Mouse (Mus musculus) kidney, adult 8-10 months (tissue): ENCODE data around the gene Fam174b.

Source experiments
- DNase-seq, 2 experiments: peaks; one replicate each; pipeline ENCODE4 v3.0.0; 2022

The Fam174b gene

GRCm38 (mm10) chr7:73740111-73741035 is at the start of gene Fam174b:
Gene Fam174b (plus strand): TSS chr7:73740302.
- peak; percentile 25 to 29 for DNase-seq

GRCm38 (mm10) chr7:73697092-73697491 is 43.0 kb upstream of the Fam174b start:
- DNase-seq, result no peak

- DNase-seq, result no peak
These were observed 35.8 kb upstream of the Fam174b start for GRCm38 (mm10) chr7:73704305-73704704.

GRCm38 (mm10) chr7:73713506-73713905 is 26.6 kb upstream of the Fam174b start:
- DNase-seq, result no peak

GRCm38 (mm10) chr7:73715928-73716749 is 24.0 kb upstream of the Fam174b start:
- DNase-seq, result no peak

DNA sequence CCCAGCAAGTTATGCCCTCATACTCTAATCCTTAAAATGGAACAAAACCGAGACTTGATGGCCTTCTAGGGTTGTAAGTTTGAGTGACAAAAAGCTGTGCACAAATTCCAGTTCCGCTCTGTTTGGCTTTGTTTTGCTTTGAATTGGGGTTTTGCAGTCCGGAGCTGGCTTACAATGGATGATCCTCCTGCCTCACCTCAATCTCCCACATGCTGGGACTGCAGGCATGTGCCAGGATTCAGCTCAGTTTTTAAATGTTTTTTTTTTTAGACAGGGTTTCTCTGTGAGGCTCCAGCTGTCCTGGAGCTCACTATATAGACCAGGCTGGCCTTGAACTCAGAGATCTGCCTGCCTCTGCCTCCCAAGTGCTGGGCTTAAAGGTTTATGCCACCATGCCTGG is 23.3 kb upstream of the Fam174b start:
- no peak for DNase-seq

- peak; percentile 24 to 54 for DNase-seq
These were observed 22.1 kb upstream of the Fam174b start for GRCm38 (mm10) chr7:73718031-73718430.

DNA sequence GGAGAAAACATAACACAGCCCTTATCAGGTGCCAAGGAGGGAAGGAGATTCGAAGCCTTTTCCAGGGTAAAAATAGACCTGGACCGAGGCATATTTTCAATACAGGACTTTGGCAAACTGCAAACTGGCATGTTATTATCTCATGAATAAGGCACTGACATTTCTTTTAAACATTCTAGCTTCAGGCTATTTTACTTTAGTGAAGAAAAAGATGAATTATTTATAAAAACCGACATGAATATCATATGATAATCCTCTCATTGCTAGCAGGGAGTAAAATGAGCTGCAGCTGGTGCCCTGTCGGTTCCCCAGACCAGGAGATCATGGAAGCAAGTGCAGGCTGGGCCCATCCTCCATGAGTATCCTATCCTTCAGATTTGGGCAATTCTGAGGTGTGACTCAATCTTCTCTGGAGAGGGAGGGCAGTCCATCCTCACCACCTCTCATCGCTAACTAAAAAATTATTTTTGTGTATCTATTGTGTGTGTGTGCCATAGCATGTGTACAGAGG is 21.6 kb upstream of the Fam174b start:
- no peak for DNase-seq

GRCm38 (mm10) chr7:73721046-73721445 is 19.1 kb upstream of the Fam174b start:
- DNase-seq, result peak in 1 of 2 experiments; percentile 15

GRCm38 (mm10) chr7:73721764-73722163 is 18.3 kb upstream of the Fam174b start:
- no peak for DNase-seq

- no peak for DNase-seq
These were observed 10.2 kb upstream of the Fam174b start for GRCm38 (mm10) chr7:73729913-73730312.

DNA sequence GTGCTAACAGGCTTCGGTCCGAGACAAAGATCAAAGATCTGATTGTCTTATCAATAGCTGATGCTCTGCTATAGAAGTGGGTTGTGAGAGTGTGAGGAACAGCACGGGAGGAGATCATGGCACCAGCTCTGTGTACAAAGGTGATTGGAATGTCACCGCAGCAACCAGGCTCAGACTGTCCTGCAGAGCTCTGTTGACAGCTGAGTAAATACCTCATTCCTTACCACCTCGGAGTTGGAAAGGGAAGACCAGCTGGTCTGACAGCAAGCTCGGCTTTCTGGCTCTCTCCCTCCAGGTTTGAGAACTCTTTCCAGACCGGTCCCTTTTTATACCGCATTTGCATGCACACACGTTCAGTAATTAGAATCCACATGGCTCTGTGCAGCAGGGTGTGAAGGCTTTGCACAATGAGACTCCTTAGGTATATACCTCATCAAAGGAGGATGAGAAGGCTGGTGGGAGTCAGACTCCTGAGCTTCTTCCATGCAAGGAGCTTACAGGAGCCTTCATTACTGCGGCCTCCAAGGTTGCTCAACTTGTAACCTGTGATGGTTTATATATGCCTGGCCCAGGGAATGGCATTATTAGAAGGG is 9.6 kb upstream of the Fam174b start:
- DNase-seq, result no peak

DNA sequence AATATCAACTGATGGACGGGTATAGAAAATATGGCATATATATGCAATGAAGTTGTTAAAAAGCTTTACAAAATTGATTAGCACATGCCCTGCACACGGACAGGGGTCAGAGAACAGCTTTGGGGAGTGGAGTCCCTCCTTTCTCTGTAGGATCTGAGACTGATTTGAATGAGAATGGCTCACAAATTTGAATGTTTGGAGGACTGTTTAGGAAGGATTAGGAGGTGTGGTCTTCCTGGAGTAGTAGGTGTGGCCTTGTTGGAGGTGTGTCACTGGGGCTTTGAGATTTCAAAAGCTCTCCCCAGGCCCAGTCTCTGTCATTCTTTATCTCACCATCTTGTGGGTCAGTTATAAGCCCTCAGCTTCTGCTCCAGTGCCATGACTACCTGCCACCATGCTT is 4.1 kb upstream of the Fam174b start:
- DNase-seq, result no peak

GRCm38 (mm10) chr7:73741392-73741791 is 1.3 kb downstream of the Fam174b start:
- DNase-seq, result no peak

DNA sequence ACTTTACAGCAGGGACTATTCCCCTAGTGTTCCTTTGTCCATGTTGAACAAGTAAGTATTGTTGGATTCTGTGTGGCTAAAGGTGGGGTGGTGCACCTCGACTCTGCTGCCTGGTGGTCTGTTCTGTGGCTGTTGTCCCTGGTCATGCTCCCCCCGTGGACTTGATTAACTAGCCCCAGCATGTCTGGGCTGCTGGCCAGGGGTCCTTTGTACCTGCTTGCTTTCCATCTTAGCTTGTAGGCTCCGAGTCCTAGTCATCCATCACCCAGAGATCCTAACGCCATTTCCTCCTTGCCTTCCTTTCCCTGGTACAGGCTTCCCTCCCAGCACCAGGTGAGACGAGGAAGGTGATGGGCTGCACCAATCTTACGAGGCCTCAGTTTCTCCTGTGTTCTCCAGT is 1.7 kb downstream of the Fam174b start:
- no peak for DNase-seq

DNA sequence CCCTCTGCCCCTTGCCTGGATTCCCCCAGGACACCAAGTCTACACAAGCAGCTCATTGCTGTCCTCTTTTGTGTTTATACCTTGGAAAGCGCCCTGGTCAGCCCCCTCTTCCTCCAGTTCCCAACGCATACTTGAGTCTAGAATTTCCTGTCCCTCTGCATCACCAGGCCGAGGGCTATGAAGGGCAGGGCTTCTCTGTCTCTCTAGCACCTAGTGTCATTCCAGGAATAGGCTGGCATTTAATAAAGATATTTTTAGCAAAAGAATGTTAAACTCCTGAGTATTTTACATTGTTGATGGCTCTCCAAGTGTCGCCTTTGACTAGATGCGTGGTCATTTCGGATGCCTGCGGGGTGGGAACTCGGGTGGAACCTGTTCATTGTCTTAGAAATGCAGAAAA is 3.0 kb downstream of the Fam174b start:
- no peak for DNase-seq

DNA sequence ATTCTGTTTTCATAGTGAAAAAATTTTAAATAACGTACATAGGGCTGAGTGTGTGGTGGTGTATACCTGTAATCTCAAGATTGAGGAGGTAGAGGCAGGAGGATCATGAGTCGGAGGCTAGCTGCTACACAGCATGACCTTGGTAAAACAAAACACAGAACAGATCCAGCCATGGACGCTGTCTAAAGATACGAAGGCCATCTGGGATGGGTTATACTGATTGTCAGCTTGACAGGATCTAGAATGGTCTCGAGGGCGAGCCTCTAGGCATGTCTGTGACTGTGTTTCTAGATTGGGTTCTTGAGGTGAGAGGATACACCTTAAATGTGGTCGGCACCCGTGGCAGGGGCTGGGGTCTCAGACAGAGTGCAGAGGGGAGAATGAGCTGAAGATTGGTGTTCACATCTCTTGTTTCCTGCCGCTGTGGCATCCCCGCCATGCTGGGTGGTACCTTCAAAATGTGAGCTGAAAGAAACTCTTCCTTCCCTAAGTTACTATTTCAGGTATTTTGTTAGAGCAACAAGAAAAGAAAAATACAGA is 3.8 kb downstream of the Fam174b start:
- DNase-seq, result no peak

DNA sequence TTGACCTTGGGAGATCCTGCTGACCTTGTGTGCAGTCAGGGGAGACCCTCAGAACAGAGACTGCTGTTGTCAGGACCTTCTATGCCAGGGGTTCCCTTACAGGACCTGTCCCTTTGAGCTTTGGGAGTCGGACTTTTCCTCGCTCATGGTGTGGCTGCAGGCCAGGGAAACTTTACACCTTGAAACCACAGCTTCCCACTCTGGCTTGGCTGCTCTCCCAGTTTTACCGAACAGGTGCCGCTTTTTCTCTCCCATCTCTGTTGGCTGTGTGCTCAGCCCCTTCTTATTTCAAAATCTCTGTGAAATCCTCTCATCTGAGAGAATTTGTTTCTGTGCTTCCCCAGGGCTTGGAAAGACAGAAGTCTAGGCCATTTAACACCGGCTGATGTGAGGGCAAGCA is 5.8 kb downstream of the Fam174b start:
- peak; percentile 66 to 69 for DNase-seq

DNA sequence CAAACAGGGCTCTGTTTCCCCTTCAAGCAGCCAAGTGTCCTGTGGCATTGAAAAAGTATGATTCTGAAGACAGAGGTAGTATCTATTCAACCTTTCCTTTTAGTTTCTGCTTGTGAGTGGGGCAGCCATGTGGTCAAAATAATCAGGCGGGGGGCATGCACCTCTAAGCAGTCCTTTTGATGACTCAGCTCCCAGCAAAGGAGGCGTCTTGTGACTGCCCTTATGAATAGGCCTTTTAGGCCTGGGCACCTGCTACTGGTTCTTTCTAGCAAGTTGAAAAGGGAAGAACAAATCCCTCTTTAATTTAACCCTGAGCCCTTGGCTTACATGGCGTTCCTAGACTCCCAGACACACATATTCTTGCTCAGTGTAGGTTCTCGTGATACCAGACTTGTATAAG is 6.7 kb downstream of the Fam174b start:
- no peak for DNase-seq

DNA sequence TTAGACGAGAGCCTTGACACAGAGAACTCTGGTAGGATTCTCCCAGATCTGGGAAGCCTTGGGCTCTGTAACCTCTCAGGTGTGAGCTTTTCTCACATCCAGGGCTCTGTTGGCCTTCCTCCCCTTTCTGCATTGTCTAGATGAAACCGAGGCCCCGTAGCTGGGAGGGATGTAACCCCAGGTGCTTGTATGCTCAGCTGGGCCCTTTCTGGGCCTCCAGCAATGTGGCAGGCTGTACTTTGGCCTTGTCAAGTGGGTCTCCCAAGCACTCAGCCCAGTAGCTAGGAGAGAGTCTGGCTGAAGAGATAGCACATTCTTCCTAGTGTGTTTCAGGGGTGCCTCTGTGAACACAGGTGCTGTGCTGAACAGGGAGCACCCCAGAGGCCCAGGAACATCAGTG is 7.4 kb downstream of the Fam174b start:
- DNase-seq, result no peak

GRCm38 (mm10) chr7:73748437-73749108 is 8.5 kb downstream of the Fam174b start:
- DNase-seq, result no peak

DNA sequence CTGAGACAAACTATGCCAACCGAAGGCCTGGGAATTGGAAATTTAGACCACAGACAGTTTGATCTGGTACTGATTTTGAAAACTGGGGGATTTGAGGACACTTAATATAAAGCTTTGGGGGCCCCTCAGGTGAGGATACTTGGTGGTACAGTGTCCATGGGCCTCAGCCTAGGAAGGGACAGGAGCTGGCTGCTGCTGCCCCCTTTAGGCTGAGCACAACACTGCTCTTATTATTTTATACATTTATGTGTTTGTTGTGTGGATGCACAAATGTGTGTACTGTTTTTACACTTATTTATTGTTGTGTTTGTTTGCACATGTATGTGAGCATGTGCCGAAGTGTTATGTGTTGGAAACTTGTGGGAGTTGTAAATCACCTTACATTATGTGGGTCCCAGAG is 9.2 kb downstream of the Fam174b start:
- peak in 1 of 2 experiments; percentile 23 for DNase-seq
